Mouse (Mus musculus): ENCODE measurements around the gene Zcrb1.

GRCm38 (mm10) chr15:93368558-93368957 lies 29.6 kb downstream of the Zcrb1 start:
- no peak for TF ChIP-seq CTCF (IDR thresholded peaks at IDR 0.05; ENCODE audit: borderline replicate concordance, insufficient read depth, low read length)
- TF ChIP-seq POLR2A (IDR thresholded peaks at IDR 0.05; ENCODE audit: low read depth, low read length): no peak

All from embryonic fibroblast, embryonic 13.5 days (primary cell).